Mouse (Mus musculus) limb, embryonic 13.5 days (tissue): Measurements from ENCODE around the gene Slit1. TPM values are rescaled to one million over a fixed set of nuclear protein-coding genes. Genes with fewer than 3 reads are reported as not detected.

ENCODE experiments used
- ATAC-seq: fragments of 200-750 bp; cut with Nextera tagmentation; 2 replicates; pipeline ENCODE4 v1.8.0; 2017; ENCODE audit warnings: low read depth, moderate number of reproducible peaks, moderate TSS enrichment; ENCODE audit not compliant: low FRiP score
- H3K27ac ChIP-seq: fragments of 300-500 bp; sonication (generic); 2 replicates; pipeline ENCODE4 v1.5.1; 2015; ENCODE audit warnings: inconsistent platforms, mild to moderate bottlenecking, moderate library complexity
- H3K27me3 ChIP-seq: fragments of 300-500 bp; sonication (generic); 2 replicates; pipeline ENCODE4 v1.6.1; 2015; ENCODE audit warnings: mild to moderate bottlenecking, inconsistent platforms
- H3K36me3 ChIP-seq: fragments of 300-500 bp; sonication (generic); 2 replicates; pipeline ENCODE4 v1.6.1; 2015; ENCODE audit warnings: inconsistent platforms, mild to moderate bottlenecking, moderate library complexity
- H3K4me1 ChIP-seq: fragments of 300-500 bp; sonication (generic); 2 replicates; pipeline ENCODE4 v1.6.1; 2015; ENCODE audit warnings: inconsistent platforms
- H3K4me2 ChIP-seq: fragments of 300-500 bp; sonication (generic); replicated peaks from 2 replicates; pipeline ENCODE4 v1.6.1; 2015; ENCODE audit warnings: inconsistent platforms, mild to moderate bottlenecking, moderate library complexity
- H3K4me3 ChIP-seq: fragments of 300-500 bp; sonication (generic); 2 replicates; pipeline ENCODE4 v1.5.1; 2015; ENCODE audit warnings: moderate library complexity, mild to moderate bottlenecking, inconsistent platforms
- H3K9ac ChIP-seq: fragments of 300-500 bp; sonication (generic); 2 replicates; pipeline ENCODE4 v1.6.1; 2015; ENCODE audit warnings: mild to moderate bottlenecking, inconsistent platforms
- H3K9me3 ChIP-seq: fragments of 300-500 bp; sonication (generic); 2 replicates; pipeline ENCODE4 v1.6.1; 2016; ENCODE audit warnings: inconsistent platforms
- WGBS: fragments of 180-500 bp; shearing (Covaris S2); methylation state at CpG from one replicate; pipeline ENCODE4 v1.1.7; 2015; 5-methylcytosine and 5-hydroxymethylcytosine counted together
- polyA plus RNA-seq: library from polyadenylated mRNA; unstranded; fragments of >200 nt; fragmentation: Nextera tagmentation; extraction: Ambion mirVana; gene quantifications from 2 replicates; pipeline ENCODE4 v1.2.1, GENCODE M21; 2015

Gene Slit1
- polyA plus RNA-seq, 1 experiment from 2014 or later: 0.32 TPM

DNA sequence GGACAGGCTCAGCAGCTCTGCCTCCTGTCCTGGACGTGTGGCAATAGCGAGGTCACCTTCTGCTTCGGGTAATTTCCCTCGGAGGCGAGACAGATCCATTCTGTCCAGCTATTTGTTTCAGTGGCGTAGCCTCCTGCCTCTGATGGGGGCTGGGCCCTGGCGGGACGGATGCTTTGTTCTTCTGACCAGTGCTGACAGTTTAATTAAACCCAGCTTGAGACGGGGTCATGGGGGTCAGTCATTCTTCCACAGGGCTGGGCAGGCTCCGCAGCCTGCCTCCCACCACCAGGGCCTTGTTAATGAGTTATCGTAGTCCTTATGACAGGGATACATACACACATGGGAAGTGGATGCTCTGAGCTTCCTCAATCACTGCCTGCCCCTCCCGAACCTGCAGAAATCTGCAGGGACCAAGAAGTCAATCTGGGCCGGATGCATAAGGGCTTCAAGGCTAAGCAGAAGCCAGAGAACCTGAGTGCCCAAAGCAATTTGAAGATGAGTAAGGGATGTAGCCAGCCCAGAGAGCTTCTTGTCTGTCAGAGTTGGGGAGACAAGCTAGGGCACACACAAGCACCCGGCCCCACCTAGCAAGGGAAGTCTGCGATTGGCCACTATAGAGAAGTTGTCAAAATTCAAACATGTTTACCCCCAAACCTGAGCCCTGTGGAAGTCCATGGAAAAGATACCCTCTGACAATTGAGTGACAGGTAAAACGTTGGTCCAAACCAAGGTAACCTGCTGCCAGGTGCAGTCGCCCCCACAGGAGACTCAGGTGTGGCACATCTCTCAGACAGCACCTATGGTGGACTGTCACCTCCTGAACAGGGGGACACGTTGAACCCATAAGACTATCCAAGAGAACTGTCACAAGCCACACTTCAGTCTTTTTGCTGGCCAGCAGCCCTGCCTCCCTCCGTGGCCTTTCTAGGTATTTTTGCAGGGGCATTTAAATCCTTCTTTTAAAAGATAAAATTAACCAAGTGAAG is 26.9 kb downstream of the Slit1 start:
- Histone ChIP-seq H3K36me3 (no peaks in the 10 kb centered on the region), H3K27ac (no peak overlapping the region), H3K27me3 (peaks cover 49% of the 10 kb centered on the region), H3K4me1 (peaks cover 29% of the 10 kb centered on the region), H3K9me3 (no peaks in the 10 kb centered on the region), H3K4me2 (no peak overlapping the region), H3K4me3 (no peak overlapping the region), H3K9ac (no peak overlapping the region)
- WGBS: 27% methylated on average over 19 of the region's 19 CpGs
- no peak for ATAC-seq

GRCm38 (mm10) chr19:41714431-41714917 is 29.0 kb downstream of the Slit1 start:
- 33% methylated on average over 9 of the region's 9 CpGs for WGBS
- Histone ChIP-seq H3K27me3 (peaks cover 47% of the 10 kb centered on the region), H3K4me1 (peaks cover 29% of the 10 kb centered on the region), H3K9ac (no peak overlapping the region), H3K36me3 (no peaks in the 10 kb centered on the region), H3K27ac (no peak overlapping the region), H3K4me3 (no peak overlapping the region), H3K4me2 (no peak overlapping the region), H3K9me3 (no peaks in the 10 kb centered on the region)
- no peak for ATAC-seq

DNA sequence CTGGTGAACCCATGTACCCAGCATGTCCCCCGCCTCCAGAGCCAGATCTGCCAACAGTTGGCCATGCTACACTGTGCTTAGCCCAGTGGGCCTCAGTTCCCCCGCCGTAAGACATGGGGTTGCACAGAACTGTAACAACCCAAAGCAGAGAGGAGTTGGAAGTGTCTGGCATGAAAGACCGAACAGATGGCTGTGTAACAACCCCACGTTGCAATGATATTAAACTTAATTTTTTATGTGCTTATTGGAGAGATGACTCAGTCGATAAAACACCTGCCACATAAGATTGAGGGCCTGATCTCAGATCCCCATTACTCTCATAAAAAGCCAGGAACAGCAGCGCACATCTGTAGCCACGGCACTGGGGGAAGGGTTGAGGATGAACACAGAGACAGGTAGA is 30.6 kb downstream of the Slit1 start:
- no peak overlapping the region for H3K4me2 ChIP-seq
- H3K27me3 ChIP-seq: peaks cover 32% of the 10 kb centered on the region
- H3K9me3 ChIP-seq: no peaks in the 10 kb centered on the region
- no peak overlapping the region for H3K9ac ChIP-seq
- peaks cover 19% of the 10 kb centered on the region for H3K4me1 ChIP-seq
- no peaks in the 10 kb centered on the region for H3K36me3 ChIP-seq
- no peak overlapping the region for H3K4me3 ChIP-seq
- H3K27ac ChIP-seq: no peak overlapping the region
- 74% methylated on average over 8 of the region's 8 CpGs for WGBS
- no peak for ATAC-seq

DNA sequence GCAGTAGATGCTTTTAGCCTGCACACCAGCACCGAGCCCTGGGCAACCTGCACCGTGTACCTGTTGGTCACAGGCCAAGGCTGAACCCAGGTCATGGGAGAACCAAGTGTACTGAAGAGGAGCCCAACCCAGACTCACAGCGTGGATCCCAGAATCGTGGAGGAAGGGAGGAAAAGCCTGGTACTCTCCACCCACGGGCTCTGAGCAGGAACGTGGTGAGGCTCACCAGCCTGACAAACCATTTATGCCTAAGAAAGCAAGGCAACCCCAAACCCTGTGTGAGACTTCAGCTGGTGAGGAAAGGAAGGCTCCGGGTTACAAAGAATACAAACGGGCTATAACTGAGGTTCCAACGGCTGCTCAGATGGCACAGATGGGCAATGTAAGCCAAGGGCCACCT is 31.8 kb downstream of the Slit1 start:
- Histone ChIP-seq H3K9me3 (no peaks in the 10 kb centered on the region), H3K4me1 (peaks cover 18% of the 10 kb centered on the region), H3K4me3 (no peak overlapping the region), H3K27me3 (peaks cover 30% of the 10 kb centered on the region), H3K36me3 (no peaks in the 10 kb centered on the region), H3K27ac (no peak overlapping the region), H3K9ac (no peak overlapping the region), H3K4me2 (no peak overlapping the region)
- WGBS: 88% methylated on average over 9 of the region's 9 CpGs
- ATAC-seq: no peak

DNA sequence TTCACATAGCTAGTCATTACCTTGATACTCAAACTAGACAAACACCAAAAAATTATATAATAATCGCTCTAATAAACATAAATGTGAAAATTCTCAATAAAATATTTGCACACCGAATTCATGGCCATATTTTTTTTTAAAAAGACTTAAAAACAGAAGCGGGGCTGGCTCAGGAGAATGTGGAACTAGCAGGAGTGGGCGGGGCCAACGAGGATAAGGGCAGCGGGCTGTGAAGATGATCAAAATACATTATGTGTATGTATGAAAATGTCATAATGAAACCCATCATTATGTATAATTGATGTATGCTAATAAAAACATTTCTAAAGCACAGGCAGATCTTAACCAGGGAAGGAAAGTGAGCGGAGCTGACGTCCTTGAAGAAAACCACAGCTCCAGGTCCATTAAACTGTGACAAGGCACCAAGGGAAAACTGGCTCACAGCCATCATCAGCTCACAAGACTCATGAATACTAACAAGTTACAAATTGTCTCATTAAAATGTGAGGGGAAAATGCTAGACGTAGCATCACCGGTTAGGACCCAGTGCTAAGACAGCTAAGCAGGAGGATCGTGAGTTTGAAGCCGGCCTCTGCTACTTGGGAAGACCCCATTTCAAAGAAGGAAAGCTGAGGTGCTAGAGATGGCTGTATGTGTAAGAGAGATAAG is 33.8 kb downstream of the Slit1 start:
- H3K9ac ChIP-seq: no peak overlapping the region
- ATAC-seq: no peak
- H3K27ac ChIP-seq: no peak overlapping the region
- no peak overlapping the region for H3K4me2 ChIP-seq
- H3K36me3 ChIP-seq: no peaks in the 10 kb centered on the region
- 83% methylated on average over 12 of the region's 12 CpGs for WGBS
- H3K4me3 ChIP-seq: no peak overlapping the region
- H3K27me3 ChIP-seq: peaks cover 34% of the 10 kb centered on the region
- peaks cover 16% of the 10 kb centered on the region for H3K4me1 ChIP-seq
- no peaks in the 10 kb centered on the region for H3K9me3 ChIP-seq

DNA sequence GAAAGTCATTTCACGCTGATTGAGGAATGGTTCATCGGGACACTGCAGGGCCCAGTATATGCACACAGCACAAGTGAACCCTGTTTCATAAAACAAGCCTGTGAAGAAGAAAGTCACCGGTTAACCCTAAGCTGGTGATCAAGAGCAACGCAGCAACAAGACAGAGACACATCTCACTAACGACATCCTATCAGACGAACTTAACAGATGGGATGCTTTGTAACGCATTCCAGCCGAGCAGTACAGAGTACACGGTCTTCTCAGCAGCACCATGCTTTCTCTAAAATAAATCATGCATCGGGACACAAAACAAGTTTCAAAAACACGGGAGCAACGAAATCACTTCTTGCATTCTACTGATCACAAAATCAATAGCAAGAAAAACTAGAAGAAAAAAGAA is 35.6 kb downstream of the Slit1 start:
- 35% methylated on average over 12 of the region's 12 CpGs for WGBS
- H3K36me3 ChIP-seq: no peaks in the 10 kb centered on the region
- peaks cover 16% of the 10 kb centered on the region for H3K4me1 ChIP-seq
- H3K4me3 ChIP-seq: no peak overlapping the region
- no peaks in the 10 kb centered on the region for H3K9me3 ChIP-seq
- H3K27me3 ChIP-seq: peaks cover 42% of the 10 kb centered on the region
- H3K4me2 ChIP-seq: no peak overlapping the region
- no peak for ATAC-seq
- no peak overlapping the region for H3K9ac ChIP-seq
- H3K27ac ChIP-seq: no peak overlapping the region

DNA sequence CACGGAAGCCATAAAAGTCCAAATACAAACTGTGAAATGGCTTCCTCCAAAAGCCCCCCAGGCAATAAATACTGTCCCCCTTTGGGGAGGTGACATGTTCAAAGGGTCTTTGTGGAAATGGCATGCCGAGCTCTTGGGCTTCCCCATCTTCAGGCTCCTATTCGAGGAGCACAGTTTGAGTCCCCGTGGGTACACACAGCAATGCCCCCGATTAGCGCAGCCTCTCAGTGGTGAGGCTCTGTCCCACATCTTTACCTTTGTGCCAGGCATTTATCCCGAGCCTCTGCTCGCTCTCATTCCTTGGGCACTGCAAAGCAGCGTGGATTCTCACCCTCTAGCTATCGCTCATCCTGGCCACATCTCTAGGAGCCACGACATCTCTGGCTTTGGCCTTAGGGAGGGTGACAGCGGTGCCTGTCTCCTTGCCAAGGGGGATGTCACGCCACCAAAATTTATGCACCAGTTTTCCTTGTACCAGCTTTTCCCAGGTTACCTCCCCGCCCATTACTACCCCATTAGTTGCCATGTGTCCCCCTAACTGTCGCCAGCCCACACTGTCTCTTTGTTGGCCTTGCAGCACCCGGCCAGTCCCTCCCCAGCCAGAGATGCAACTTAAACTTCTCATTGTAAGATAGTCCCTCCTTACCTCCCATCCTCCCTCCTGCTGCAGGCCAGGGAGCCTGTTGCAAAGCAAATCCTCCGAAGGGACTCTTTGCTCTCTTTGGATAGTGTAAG is 37.2 kb downstream of the Slit1 start:
- H3K36me3 ChIP-seq: no peaks in the 10 kb centered on the region
- H3K4me2 ChIP-seq: no peak overlapping the region
- H3K4me3 ChIP-seq: no peak overlapping the region
- peaks cover 16% of the 10 kb centered on the region for H3K4me1 ChIP-seq
- no peak overlapping the region for H3K27ac ChIP-seq
- no peak overlapping the region for H3K9ac ChIP-seq
- WGBS: 72% methylated on average over 17 of the region's 17 CpGs
- H3K27me3 ChIP-seq: peaks cover 45% of the 10 kb centered on the region
- ATAC-seq: no peak
- H3K9me3 ChIP-seq: no peaks in the 10 kb centered on the region

DNA sequence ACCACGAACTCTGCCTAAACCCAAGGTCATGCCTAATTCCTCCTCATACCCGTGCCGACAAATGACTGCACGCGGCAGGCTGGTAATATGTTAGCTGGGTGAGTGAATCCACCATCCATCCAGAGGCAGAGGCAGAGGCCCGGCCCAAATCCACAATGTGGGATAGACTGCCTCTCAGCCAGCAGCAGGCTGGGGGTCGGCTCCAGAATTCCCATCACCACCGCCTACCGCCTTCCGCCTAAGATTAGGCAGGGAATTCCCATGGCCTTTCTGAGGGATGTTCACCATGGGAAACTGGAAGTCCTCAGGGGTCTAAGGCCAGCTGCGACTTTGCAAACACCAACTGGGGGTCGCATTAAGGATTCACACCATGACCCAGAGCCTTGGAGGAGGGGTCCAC is 38.0 kb downstream of the Slit1 start:
- Histone ChIP-seq H3K4me1 (peaks cover 16% of the 10 kb centered on the region), H3K36me3 (no peaks in the 10 kb centered on the region), H3K27me3 (peaks cover 49% of the 10 kb centered on the region), H3K4me3 (no peak overlapping the region), H3K27ac (no peak overlapping the region), H3K9ac (no peak overlapping the region), H3K9me3 (no peaks in the 10 kb centered on the region), H3K4me2 (no peak overlapping the region)
- WGBS: 48% methylated on average over 12 of the region's 12 CpGs
- ATAC-seq: no peak

DNA sequence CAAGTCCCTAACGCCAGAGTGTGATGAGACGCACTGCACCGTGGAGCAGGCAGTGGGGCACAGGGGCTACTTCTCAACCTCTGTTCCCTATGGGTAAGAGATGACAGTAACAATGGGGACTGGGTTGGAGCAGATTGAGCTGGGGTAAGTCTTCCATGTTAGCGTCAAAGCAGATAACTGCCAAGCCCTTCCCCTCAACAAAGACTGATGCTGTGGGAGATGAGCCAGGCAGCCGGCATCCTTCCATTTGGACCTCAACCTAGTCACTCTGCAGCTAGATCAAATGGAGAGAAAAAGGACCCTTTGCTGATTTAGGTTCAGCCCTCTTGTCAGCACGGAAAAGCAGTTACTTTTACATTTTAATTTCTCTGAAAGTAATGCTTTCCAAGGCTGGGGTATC is 40.8 kb downstream of the Slit1 start:
- H3K4me3 ChIP-seq: no peak overlapping the region
- H3K9me3 ChIP-seq: no peaks in the 10 kb centered on the region
- peaks cover 52% of the 10 kb centered on the region for H3K27me3 ChIP-seq
- H3K4me1 ChIP-seq: peaks cover 24% of the 10 kb centered on the region
- no peak for ATAC-seq
- WGBS: 69% methylated on average over 6 of the region's 6 CpGs
- H3K36me3 ChIP-seq: no peaks in the 10 kb centered on the region
- no peak overlapping the region for H3K4me2 ChIP-seq
- H3K27ac ChIP-seq: no peak overlapping the region
- H3K9ac ChIP-seq: no peak overlapping the region

- no peak overlapping the region for H3K4me3 ChIP-seq
Observed at GRCm38 (mm10) chr19:41698857-41699424, 44.5 kb downstream of the Slit1 start.

GRCm38 (mm10) chr19:41697807-41698515 is 45.5 kb downstream of the Slit1 start:
- ATAC-seq: peak; percentile 55; the same call in 1 of the 2 replicates
- Histone ChIP-seq H3K4me2 (no peak overlapping the region), H3K9ac (no peak overlapping the region), H3K4me3 (no peak overlapping the region), H3K27me3 (peaks cover 48% of the 10 kb centered on the region), H3K9me3 (no peaks in the 10 kb centered on the region), H3K27ac (no peak overlapping the region), H3K4me1 (peaks cover 13% of the 10 kb centered on the region; the same call in 1 of the 2 replicates), H3K36me3 (no peaks in the 10 kb centered on the region)
- 52% methylated on average over 6 of the region's 6 CpGs for WGBS

More at GRCm38 (mm10) chr19:41698857-41699424, 44.5 kb downstream of the Slit1 start:
- Histone ChIP-seq H3K36me3 (no peaks in the 10 kb centered on the region), H3K4me1 (peaks cover 13% of the 10 kb centered on the region; the same call in 1 of the 2 replicates), H3K9me3 (no peaks in the 10 kb centered on the region), H3K27me3 (peaks cover 47% of the 10 kb centered on the region), H3K9ac (no peak overlapping the region), H3K27ac (no peak overlapping the region), H3K4me2 (no peak overlapping the region)
- ATAC-seq: no peak
- WGBS: 71% methylated on average over 5 of the region's 5 CpGs
